Mouse (Mus musculus): ENCODE measurements around the gene Tectb. TPM values are rescaled to one million over a fixed set of nuclear protein-coding genes. Genes with fewer than 3 reads are reported as not detected.
"Not testable (repeated sequence)": the region's sequence is repeated elsewhere in the genome, so short reads cannot be mapped to it uniquely, and the experiment has no call there.

Gene Tectb
- total RNA-seq (2021): under 1 TPM; 0.45 to 0.55 TPM
- long read RNA-seq, experiment 1, partial matches to known transcripts: 0 of 3 reads
- long read RNA-seq, experiment 1, other reads (novel, unspliced or antisense): 3 of 3 reads
- long read RNA-seq, experiment 2: 0 reads

DNA sequence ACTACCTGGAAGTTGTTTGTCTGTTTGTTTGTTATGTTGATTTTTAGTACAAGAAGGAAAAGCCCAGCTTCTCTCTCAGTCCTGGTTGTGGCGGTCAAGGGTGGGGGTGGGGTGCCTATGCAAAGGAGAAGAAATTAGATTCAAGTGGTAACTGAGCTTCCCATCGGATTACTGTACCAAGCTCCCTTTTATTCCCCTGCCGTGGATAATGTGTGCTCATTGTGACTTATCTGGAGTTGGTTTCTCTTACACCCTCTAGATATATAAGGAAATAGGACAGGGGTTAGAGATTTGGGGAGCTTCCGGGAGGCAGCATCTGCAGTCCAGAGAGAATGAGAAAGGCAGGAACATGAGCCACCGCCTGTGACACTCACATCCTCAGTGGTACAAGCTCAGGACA, at the start of gene Tectb:
Gene Tectb, plus strand, starts transcription at position 301 of the 400 bp plus-strand sequence.
- no peak for DNase-seq

- DNase-seq: peak; percentile 59
These were observed 48.8 kb upstream of the Tectb start for GRCm38 (mm10) chr19:55131747-55132146.

- peak; percentile 68 for DNase-seq
These were observed 48.1 kb upstream of the Tectb start for GRCm38 (mm10) chr19:55132476-55132875.

GRCm38 (mm10) chr19:55134521-55134920, 46.0 kb upstream of the Tectb start:
- no peak for DNase-seq

- DNase-seq: no peak
These were observed 44.6 kb upstream of the Tectb start for GRCm38 (mm10) chr19:55135918-55136317.

DNA sequence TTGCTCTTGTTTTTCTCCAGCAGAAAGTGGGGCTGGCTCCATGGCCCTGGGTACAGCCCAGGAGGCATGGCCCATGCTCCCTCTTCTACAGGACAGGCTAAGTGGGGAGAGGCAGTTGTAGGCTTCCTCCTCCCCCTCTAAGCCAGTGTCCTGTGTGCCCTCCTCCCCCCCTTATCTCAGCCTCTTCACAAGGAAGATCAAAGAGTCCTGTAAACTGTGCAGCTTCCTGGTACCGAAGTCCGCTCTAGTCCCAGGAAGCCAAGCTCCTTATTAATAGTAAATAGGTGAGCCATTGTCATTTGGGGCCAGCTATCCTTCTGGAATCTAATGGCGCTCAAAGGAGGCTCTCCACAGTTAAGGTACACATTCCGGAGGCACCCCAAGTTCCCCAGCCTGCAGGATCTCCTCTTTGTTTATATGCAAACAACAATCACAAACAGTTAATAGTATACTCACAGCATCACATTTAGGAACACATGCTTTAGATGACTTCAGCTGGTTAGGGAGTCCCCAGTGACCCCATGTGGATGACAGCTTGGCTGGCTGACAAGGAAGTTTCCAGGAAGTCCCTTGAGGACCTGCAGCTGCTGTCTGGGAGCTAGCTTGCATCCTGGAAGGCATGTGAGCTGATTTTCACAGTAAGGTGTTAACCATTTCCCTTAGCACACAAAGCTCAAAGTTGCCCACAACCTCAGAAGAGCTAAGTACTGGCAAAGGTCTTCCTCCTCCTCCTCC, 43.7 kb upstream of the Tectb start:
- peak; percentile 50 for DNase-seq

- DNase-seq: no peak
These were observed 42.6 kb upstream of the Tectb start for GRCm38 (mm10) chr19:55137884-55138283.

DNA sequence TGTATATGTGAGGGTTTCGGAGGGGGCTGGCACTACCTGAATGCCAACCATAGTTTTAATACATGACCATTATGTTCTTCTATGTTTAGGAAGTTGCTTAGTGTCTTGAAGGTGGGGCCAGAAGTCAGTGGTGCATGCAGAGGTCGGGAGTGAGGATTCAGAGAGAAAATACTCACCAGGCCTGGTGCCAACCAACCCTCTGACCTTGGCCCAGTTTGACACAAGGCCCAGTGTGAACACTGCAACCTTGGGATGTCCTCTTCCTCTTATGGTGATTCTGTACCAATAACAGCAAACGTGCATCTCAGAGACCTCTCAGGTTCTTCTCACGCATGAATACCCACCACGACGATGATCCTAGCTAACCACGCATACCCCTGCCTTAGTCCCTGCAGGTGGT, 42.0 kb upstream of the Tectb start:
- DNase-seq: peak; percentile 82

DNA sequence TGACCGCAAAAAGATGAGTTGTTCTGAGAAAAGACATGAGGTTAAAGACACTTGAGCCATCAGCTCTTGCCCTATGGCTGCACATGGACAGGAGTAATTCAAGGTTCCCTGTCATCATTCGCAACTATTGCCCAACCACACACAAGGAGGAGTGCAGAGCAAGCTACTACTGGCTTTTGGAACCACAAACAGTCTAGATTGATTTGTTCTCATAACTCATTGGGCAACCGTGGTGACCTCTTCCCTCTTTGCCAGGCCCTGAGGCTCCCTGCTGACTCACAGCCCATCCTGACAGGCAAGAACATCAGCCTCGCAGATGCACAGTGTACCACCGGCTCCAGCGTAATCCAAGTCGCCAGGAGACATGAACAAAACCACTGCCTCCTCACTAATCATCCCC, 41.2 kb upstream of the Tectb start:
- peak; percentile 71 for DNase-seq

GRCm38 (mm10) chr19:55143391-55144300, 36.9 kb upstream of the Tectb start:
- no peak for DNase-seq

- no peak for DNase-seq
These were observed 35.8 kb upstream of the Tectb start for GRCm38 (mm10) chr19:55144691-55145090.

DNA sequence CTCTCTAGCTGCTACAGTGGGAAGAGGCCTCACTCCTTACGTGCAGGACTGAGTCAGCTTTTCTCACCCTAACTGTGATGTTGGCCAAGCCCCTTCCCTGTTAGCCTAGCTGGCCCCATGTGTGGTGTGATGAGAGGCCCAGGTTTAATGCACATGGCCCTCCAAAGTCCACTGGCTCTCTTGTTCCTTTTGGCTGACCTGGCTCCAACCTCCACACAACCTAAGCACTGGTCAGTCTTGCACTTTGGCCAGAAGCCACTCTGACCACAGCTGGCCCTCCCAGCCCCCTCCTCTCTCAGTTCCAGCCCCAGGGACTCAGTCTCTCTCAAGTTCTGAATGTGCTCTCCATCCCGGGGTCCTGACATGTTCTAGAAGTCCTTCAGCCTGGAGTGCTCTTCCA, 35.4 kb upstream of the Tectb start:
- no peak for DNase-seq

DNA sequence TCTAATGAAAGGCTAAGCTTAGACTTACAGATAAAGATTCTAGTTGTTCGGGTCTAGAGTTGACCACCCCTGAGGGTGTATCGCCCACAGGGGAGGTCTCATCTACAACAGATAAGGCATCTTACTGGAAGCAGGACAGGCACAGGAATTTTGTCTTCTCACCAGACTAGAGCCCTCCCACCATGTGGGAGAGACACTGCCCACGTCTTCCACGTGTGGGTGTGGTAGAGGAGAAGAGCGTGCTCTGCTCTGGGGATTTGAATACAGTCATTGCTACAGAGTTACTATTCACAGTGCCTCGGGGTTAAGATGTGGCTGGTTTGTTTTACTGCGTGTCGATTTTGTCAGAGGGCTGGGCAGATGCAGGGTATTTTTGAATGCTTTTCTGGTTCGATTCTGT, 33.0 kb upstream of the Tectb start:
- no peak for DNase-seq

DNA sequence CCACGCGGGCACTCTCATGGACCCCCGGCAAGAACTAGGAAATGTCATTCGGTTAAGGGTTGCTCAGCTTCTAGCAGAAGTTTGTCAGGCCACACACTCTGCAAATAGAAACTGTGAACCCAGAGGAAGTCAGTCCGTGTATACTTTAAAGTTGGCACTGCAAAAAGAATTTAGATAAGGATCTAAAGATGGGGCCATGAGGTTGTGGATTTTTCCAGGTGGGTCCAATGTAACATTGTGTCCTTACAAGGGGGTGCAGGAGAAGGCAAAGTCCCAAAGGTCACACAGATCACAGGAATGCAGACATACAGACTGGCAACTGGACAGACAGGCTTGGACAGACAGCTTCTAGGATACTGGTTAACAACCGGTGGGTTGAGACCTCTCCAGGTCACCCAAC, 32.4 kb upstream of the Tectb start:
- no peak for DNase-seq

- DNase-seq: no peak
These were observed 30.9 kb upstream of the Tectb start for GRCm38 (mm10) chr19:55149646-55150045.

GRCm38 (mm10) chr19:55152274-55152673, 28.3 kb upstream of the Tectb start:
- not testable (repeated sequence) for DNase-seq

GRCm38 (mm10) chr19:55152983-55153382, 27.6 kb upstream of the Tectb start:
- no peak for DNase-seq

- no peak for DNase-seq
These were observed 23.5 kb upstream of the Tectb start for GRCm38 (mm10) chr19:55157029-55157428.

DNA sequence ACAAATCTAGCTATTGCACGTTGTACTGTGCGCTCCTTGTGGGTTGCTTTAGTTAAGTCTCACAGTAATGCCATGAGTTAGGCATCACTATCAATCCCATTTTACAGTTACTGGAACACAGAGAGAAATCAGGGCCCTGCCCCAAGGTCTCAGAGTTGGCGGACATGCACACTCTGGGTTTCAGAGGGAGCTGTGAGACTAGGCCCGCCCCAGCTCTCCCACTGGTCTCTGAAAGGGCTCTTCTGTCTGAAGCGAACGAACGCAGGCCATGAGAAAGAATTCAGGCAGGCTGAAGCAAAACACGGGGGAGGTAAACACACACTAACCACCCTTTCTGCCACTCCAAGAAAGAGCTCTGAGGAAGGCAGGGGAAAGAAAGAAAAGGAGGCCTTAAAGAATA, 21.9 kb upstream of the Tectb start:
- DNase-seq: peak; percentile 57

DNA sequence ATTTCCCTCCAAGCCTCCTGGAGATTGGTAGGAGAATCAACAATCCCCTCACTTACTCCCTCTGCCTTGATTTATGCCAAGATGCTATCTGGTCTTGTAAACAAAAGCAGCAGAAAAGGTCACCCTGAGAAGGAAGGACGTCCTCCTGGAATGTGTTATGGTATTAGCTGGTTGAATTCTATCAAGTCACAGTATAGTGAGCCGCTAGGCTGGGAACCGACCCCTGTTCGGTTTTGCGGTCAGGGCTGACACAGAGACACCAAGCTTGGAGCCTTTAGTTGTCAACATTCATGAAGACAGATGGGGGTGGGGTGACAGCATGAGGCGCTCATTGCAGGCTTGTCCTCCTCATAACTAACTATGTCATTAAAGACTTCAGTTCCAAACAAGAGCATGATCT, 20.7 kb upstream of the Tectb start:
- no peak for DNase-seq

- no peak for DNase-seq
These were observed 18.3 kb upstream of the Tectb start for GRCm38 (mm10) chr19:55162271-55162670.

DNA sequence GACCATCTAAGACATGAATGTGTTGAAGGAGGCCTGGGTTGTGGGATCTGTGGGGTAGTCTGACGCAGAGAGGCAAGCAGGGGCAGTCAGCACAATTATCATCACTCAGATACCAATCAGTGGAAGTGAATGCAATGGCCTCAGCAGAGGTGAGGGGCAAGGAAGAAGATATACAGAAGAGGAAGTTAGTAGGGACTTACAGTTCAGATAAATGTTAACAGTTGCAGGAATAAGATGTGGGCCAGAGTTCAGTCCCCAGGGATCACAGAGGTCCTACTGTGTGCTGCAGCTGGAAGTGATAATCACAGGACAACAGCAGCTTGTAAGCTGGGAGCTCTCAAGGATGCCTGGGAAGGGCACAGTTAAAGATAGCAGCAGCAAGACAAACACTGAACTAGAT, 16.4 kb upstream of the Tectb start:
- no peak for DNase-seq

- DNase-seq: peak; percentile 37
These were observed 15.2 kb upstream of the Tectb start for GRCm38 (mm10) chr19:55165183-55165865.
